Mouse (Mus musculus): ENCODE results near the gene Hsd17b14. TPM values are rescaled to one million over a fixed set of nuclear protein-coding genes. Genes with fewer than 3 reads are reported as not detected.

The Hsd17b14 gene
- polyA plus RNA-seq, 1 experiment from 2014 or later, result 0.52 TPM

DNA sequence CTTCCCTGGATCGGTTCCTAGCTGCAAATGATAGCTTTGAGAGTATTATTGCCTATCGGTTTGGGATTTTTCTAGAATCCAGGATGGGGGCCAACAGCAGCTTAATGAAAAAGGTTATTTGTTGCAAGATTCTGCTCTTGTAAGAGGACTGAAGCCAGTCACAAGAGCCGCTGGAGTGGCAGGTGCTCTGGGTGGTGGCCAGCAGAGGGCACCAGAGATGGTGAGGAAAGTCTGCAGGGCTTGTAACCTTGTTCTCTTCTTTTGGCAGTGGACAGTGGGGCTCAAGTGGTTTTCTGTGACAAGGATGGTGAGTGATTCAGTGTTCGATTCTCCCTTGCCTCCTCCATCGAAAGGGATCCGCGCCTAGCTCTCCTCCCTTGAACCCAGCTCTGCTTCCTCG is 1.1 kb downstream of the Hsd17b14 start:
- no peaks in the 10 kb centered on the region for H3K36me3 ChIP-seq
- no peak overlapping the region for H3K4me3 ChIP-seq
- H3K27me3 ChIP-seq, result peaks cover under 1% of the 10 kb centered on the region; the same call in 1 of the 2 replicates
- no peak overlapping the region for H3K27ac ChIP-seq (replicated peaks)
- WGBS, result 28% methylated on average over 8 of the region's 8 CpGs
- no peaks in the 10 kb centered on the region for H3K9me3 ChIP-seq
- H3K4me2 ChIP-seq, result no peak overlapping the region
- no peaks in the 10 kb centered on the region for H3K4me1 ChIP-seq (replicated peaks)
- ATAC-seq (ENCODE audit: low read depth), result peak; percentile 63; the same call in 1 of the 2 replicates
- no peak overlapping the region for H3K9ac ChIP-seq

GRCm38 (mm10) chr7:45558907-45559306 is 4.2 kb downstream of the Hsd17b14 start:
- Histone ChIP-seq H3K27me3 (peaks cover 4% of the 10 kb centered on the region), H3K4me2 (no peak overlapping the region), H3K4me1 (replicated peaks) (0 out of 2 replicates have a peak, but pooled peaks cover 5% of the 10 kb centered on the region), H3K27ac (replicated peaks) (no peak overlapping the region), H3K9ac (no peak overlapping the region), H3K4me3 (no peak overlapping the region), H3K36me3 (no peaks in the 10 kb centered on the region), H3K9me3 (no peaks in the 10 kb centered on the region)
- 64% methylated on average over 6 of the region's 6 CpGs for WGBS
- ATAC-seq (ENCODE audit: low read depth), result no peak

- Histone ChIP-seq H3K4me1 (replicated peaks) (0 out of 2 replicates have a peak, but pooled peaks cover 5% of the 10 kb centered on the region), H3K27me3 (peaks cover 4% of the 10 kb centered on the region), H3K4me2 (no peak overlapping the region), H3K4me3 (no peak overlapping the region), H3K27ac (replicated peaks) (no peak overlapping the region), H3K36me3 (no peaks in the 10 kb centered on the region), H3K9me3 (no peaks in the 10 kb centered on the region), H3K9ac (no peak overlapping the region)
- WGBS, result 76% methylated on average over 7 of the region's 7 CpGs
- no peak for ATAC-seq (ENCODE audit: low read depth)
These were observed 5.5 kb downstream of the Hsd17b14 start for GRCm38 (mm10) chr7:45560241-45560640.

GRCm38 (mm10) chr7:45560843-45561623 is 6.3 kb downstream of the Hsd17b14 start:
- Histone ChIP-seq H3K9me3 (no peaks in the 10 kb centered on the region), H3K27me3 (peaks cover 4% of the 10 kb centered on the region), H3K9ac (no peak overlapping the region), H3K4me2 (peak overlapping the region; percentile 6), H3K27ac (replicated peaks) (no peak overlapping the region), H3K4me3 (no peak overlapping the region), H3K36me3 (no peaks in the 10 kb centered on the region), H3K4me1 (replicated peaks) (0 out of 2 replicates have a peak, but pooled peaks cover 5% of the 10 kb centered on the region)
- 29% methylated on average over 17 of the region's 17 CpGs for WGBS
- peak; percentile 71 for ATAC-seq (ENCODE audit: low read depth)

DNA sequence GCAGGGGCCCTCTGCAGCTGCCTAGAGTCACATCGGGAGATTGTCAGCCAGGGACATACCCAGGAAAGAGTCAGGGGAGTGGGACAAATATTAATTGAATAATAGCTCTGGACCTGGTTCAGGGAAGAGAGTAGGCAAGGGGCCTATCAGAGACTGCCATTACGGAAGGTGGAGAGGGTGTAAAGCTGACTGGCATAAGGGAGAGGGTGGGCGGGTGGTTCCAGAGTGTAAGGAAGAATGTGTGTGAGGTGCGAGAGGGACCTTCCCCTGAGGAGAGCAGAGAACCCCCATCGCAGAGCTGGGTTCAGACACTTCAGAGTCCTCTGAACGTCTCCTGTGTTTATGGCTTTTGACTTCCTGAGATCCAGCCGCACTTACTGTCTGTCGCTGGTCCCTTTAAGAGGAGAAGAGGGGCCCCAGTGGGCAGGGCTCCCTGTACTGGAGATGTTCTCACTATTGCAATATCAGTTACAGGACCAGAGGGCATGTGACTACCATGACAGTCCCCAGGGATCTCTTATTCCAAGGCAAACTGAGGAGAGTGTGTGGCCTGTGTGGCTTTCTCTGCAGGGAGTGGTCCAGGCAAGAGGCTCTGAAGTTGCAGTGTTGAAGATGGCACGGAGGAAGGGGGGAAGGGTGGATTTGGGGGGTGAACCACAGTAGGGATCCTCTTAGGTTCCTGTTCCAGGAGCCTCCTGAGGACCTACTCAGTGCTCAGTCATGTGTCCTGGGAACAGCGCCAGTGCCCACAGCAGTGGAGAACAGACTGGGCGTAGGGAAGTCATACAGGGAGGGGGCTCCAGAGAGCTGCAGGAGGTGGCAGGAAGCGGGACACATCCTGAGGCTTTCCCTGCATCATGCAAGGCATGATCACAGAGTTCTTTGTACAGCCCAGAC is 7.2 kb downstream of the Hsd17b14 start:
- Histone ChIP-seq H3K27me3 (peaks cover 4% of the 10 kb centered on the region), H3K4me1 (replicated peaks) (0 out of 2 replicates have a peak, but pooled peaks cover 5% of the 10 kb centered on the region), H3K4me2 (peak overlapping the region; percentile 6), H3K4me3 (no peak overlapping the region), H3K9me3 (no peaks in the 10 kb centered on the region), H3K36me3 (no peaks in the 10 kb centered on the region), H3K27ac (replicated peaks) (no peak overlapping the region), H3K9ac (peak overlapping the region; percentile 31; the same call in 1 of the 2 replicates)
- ATAC-seq (ENCODE audit: low read depth), result peak; percentile 30; the same call in 1 of the 2 replicates
- WGBS, result 46% methylated on average over 12 of the region's 12 CpGs

GRCm38 (mm10) chr7:45564811-45565210 is 10.1 kb downstream of the Hsd17b14 start:
- H3K4me1 ChIP-seq (replicated peaks), result peaks cover 24% of the 10 kb centered on the region
- WGBS, result 81% methylated on average over 2 of the region's 2 CpGs
- H3K9ac ChIP-seq, result no peak overlapping the region
- no peak overlapping the region for H3K4me3 ChIP-seq
- H3K9me3 ChIP-seq, result no peaks in the 10 kb centered on the region
- peaks cover 4% of the 10 kb centered on the region for H3K27me3 ChIP-seq
- no peak overlapping the region for H3K4me2 ChIP-seq
- H3K27ac ChIP-seq (replicated peaks), result no peak overlapping the region
- no peaks in the 10 kb centered on the region for H3K36me3 ChIP-seq
- no peak for ATAC-seq (ENCODE audit: low read depth)

GRCm38 (mm10) chr7:45565446-45565845 is 10.8 kb downstream of the Hsd17b14 start:
- 90% methylated on average over 9 of the region's 9 CpGs for WGBS
- H3K9ac ChIP-seq, result 0 out of 2 replicates have a peak overlapping the region, but pooled peaks have one; percentile 31
- H3K27ac ChIP-seq (replicated peaks), result no peak overlapping the region
- H3K4me2 ChIP-seq, result no peak overlapping the region
- peaks cover 27% of the 10 kb centered on the region for H3K4me1 ChIP-seq (replicated peaks)
- H3K27me3 ChIP-seq, result peaks cover 4% of the 10 kb centered on the region
- H3K9me3 ChIP-seq, result no peaks in the 10 kb centered on the region
- no peak overlapping the region for H3K4me3 ChIP-seq
- ATAC-seq (ENCODE audit: low read depth), result no peak
- H3K36me3 ChIP-seq, result no peaks in the 10 kb centered on the region

DNA sequence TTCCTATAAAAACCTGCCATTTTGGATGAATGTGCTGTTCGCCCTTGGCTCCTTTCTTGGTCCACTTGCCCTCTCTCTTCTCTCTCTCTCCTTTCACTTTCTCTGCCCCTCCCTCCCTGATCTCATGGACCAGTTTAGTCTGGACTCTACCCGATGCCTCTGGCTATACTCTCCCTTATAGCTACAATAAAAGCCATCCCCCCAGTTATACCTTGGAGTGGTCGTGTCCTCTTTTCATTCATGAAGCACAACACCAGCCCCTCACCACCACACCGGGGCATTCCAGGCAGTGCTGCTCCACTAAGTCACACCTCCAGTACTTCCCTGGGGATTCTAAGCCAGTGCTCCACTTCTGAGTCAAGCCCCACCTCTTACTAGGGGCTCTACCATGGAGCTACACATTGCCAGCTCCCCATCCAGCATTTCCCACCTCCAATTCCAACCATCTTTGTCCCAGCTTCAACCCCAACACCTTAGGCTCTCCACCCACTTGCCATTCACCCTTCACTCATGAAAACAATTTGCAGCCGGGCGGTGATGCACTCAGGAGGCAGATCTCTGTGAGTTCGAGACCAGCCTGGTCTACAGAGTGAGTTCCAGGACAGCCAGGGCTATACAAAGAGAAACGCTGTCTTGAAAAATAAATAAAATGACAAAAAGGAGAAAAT is 12.6 kb downstream of the Hsd17b14 start:
- H3K4me1 ChIP-seq (replicated peaks), result peaks cover 36% of the 10 kb centered on the region
- WGBS, result 73% methylated on average over 8 of the region's 8 CpGs
- H3K27me3 ChIP-seq, result no peaks in the 10 kb centered on the region; the same call in 1 of the 2 replicates
- H3K9me3 ChIP-seq, result no peaks in the 10 kb centered on the region
- H3K4me3 ChIP-seq, result no peak overlapping the region; the same call in 1 of the 2 replicates
- no peaks in the 10 kb centered on the region for H3K36me3 ChIP-seq
- peak overlapping the region; percentile 61; the same call in 1 of the 2 replicates for H3K27ac ChIP-seq (replicated peaks)
- H3K9ac ChIP-seq, result 0 out of 2 replicates have a peak overlapping the region, but pooled peaks have one; percentile 62
- H3K4me2 ChIP-seq, result peak overlapping the region; percentile 75
- no peak for ATAC-seq (ENCODE audit: low read depth)

DNA sequence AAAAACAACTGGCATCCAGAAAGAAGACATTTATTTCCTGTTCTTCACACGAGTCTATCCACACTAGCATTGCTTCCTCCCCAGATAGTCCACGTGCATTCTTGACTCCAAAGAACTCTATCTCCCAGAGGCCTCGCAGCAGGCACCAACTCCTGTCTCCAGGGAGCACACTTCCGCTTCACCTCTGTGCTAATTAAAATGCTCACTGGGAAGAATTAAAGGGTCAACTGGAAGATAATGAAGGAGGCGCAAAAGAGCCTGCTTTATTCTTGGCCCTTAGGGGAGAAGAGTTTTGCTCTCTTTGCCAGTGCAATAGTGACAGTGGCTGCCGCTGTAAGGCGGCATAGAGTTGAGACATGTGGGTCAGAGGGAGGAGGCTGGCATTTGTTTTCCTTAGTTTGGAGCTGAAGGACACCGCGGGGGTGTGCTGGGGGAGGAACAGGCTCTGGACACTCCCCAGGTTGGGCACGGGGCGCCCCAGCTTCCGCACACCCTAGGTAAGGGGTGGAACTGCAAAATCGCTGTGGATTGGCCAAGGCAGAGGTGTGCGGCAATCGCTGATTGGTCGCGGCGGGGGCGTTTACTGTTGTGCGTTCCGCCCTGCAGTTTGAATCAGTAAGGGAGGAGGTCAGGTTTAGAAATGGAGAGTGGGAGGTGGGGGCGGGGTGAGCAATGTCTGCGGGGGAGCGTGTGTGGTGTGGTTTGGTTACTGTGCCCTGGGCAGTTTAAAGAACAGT is 13.3 kb downstream of the Hsd17b14 start:
- peak; percentile 92 for ATAC-seq (ENCODE audit: low read depth)
- WGBS, result 2% methylated on average over 24 of the region's 24 CpGs
- Histone ChIP-seq H3K9ac (peak overlapping the region; percentile 62), H3K36me3 (no peaks in the 10 kb centered on the region), H3K4me2 (peak overlapping the region; percentile 75), H3K27me3 (no peaks in the 10 kb centered on the region; the same call in 1 of the 2 replicates), H3K27ac (replicated peaks) (peak overlapping the region; percentile 69), H3K9me3 (no peaks in the 10 kb centered on the region), H3K4me3 (peak overlapping the region; percentile 44), H3K4me1 (replicated peaks) (peaks cover 35% of the 10 kb centered on the region)

- H3K4me2 ChIP-seq, result peak overlapping the region; percentile 75
- H3K4me1 ChIP-seq (replicated peaks), result peaks cover 35% of the 10 kb centered on the region
- H3K36me3 ChIP-seq, result no peaks in the 10 kb centered on the region
- no peaks in the 10 kb centered on the region for H3K27me3 ChIP-seq
- H3K9ac ChIP-seq, result no peak overlapping the region
- peak overlapping the region; percentile 69 for H3K27ac ChIP-seq (replicated peaks)
- ATAC-seq (ENCODE audit: low read depth), result no peak
- peak overlapping the region; percentile 44 for H3K4me3 ChIP-seq
- H3K9me3 ChIP-seq, result no peaks in the 10 kb centered on the region
- WGBS, result 79% methylated on average over 10 of the region's 10 CpGs
These were observed 14.1 kb downstream of the Hsd17b14 start for GRCm38 (mm10) chr7:45568601-45569473.
